Mouse (Mus musculus): ENCODE results near the gene A430078G23Rik. TPM values are rescaled to one million over a fixed set of nuclear protein-coding genes. Genes with fewer than 3 reads are reported as not detected.

A430078G23Rik gene
- total RNA-seq, 1 experiment = 0.18 TPM

- DNase-seq (ENCODE audit: low read depth, low spot score) = no peak
- no peak overlapping the region for H3K4me3 ChIP-seq (ENCODE audit: insufficient read depth in 1 of 2, low read depth in 1 of 2, low read length in 2 of 2, poor library complexity in 1 of 2, severe bottlenecking in 1 of 2)
- peaks cover 29 to 40% of the 10 kb centered on the region in 2 experiments for H3K4me1 ChIP-seq (ENCODE audit: control insufficient read depth in 2 of 2, insufficient read depth in 2 of 2, low read length in 2 of 2, poor library complexity in 1 of 2)
- in situ Hi-C loops (cut with MboI; ENCODE audit: low sequenced_read_pairs in 2 of 2, unreplicated experiment in 2 of 2) = no loop called here
- TF ChIP-seq CHD2 (IDR thresholded peaks at IDR 0.05; ENCODE audit: low read depth, low read length) = no peak
- no peak for TF ChIP-seq HCFC1 (IDR thresholded peaks at IDR 0.05; ENCODE audit: borderline replicate concordance, insufficient read depth, low read length)
- TF ChIP-seq MAFK (IDR thresholded peaks at IDR 0.05; ENCODE audit: insufficient read depth, low read depth, low read length) = peak; percentile 62
- no peak for TF ChIP-seq ZNF384 (IDR thresholded peaks at IDR 0.05; ENCODE audit: low read depth, low read length)
- TF ChIP-seq ZC3H11A (IDR thresholded peaks at IDR 0.05; ENCODE audit: borderline replicate concordance, low read depth, low read length) = no peak
- no peaks in the 10 kb centered on the region for H3K9me3 ChIP-seq (ENCODE audit: control insufficient read depth, insufficient read depth, low read depth, low read length)
- H3K36me3 ChIP-seq (ENCODE audit: control insufficient read depth, insufficient read depth, low read length, poor library complexity, severe bottlenecking) = no peaks in the 10 kb centered on the region; the same call in 1 of the 2 replicates
- H3K27ac ChIP-seq (ENCODE audit: insufficient read depth, low read depth, low read length, poor library complexity, severe bottlenecking) = no peak overlapping the region
- H3K9ac ChIP-seq (ENCODE audit: insufficient read depth, low read depth, low read length, poor library complexity, severe bottlenecking) = no peak overlapping the region
These were observed 59.6 kb downstream of the A430078G23Rik start for GRCm38 (mm10) chr8:3412816-3413215.

GRCm38 (mm10) chr8:3414639-3415190 lies 61.5 kb downstream of the A430078G23Rik start:
- no peaks in the 10 kb centered on the region; the same call in 1 of the 2 replicates for H3K36me3 ChIP-seq (ENCODE audit: control insufficient read depth, insufficient read depth, low read length, poor library complexity, severe bottlenecking)
- DNase-seq (ENCODE audit: low read depth, low spot score) = no peak
- H3K9me3 ChIP-seq (ENCODE audit: control insufficient read depth, insufficient read depth, low read depth, low read length) = no peaks in the 10 kb centered on the region
- no peak overlapping the region for H3K27ac ChIP-seq (ENCODE audit: insufficient read depth, low read depth, low read length, poor library complexity, severe bottlenecking)
- H3K4me3 ChIP-seq (ENCODE audit: insufficient read depth in 1 of 2, low read depth in 1 of 2, low read length in 2 of 2, poor library complexity in 1 of 2, severe bottlenecking in 1 of 2) = no peak overlapping the region
- in situ Hi-C loops (cut with MboI; ENCODE audit: low sequenced_read_pairs in 2 of 2, unreplicated experiment in 2 of 2) = no loop called here
- TF ChIP-seq HCFC1 (IDR thresholded peaks at IDR 0.05; ENCODE audit: borderline replicate concordance, insufficient read depth, low read length) (no peak), CHD2 (IDR thresholded peaks at IDR 0.05; ENCODE audit: low read depth, low read length) (no peak), MAFK (IDR thresholded peaks at IDR 0.05; ENCODE audit: insufficient read depth, low read depth, low read length) (0 out of 2 replicates have a peak, but pooled peaks have one; percentile 17), ZNF384 (IDR thresholded peaks at IDR 0.05; ENCODE audit: low read depth, low read length) (no peak), ZC3H11A (IDR thresholded peaks at IDR 0.05; ENCODE audit: borderline replicate concordance, low read depth, low read length) (no peak)
- peaks cover 28 to 42% of the 10 kb centered on the region in 2 experiments for H3K4me1 ChIP-seq (ENCODE audit: control insufficient read depth in 2 of 2, insufficient read depth in 2 of 2, low read length in 2 of 2, poor library complexity in 1 of 2)
- no peak overlapping the region for H3K9ac ChIP-seq (ENCODE audit: insufficient read depth, low read depth, low read length, poor library complexity, severe bottlenecking)

DNA sequence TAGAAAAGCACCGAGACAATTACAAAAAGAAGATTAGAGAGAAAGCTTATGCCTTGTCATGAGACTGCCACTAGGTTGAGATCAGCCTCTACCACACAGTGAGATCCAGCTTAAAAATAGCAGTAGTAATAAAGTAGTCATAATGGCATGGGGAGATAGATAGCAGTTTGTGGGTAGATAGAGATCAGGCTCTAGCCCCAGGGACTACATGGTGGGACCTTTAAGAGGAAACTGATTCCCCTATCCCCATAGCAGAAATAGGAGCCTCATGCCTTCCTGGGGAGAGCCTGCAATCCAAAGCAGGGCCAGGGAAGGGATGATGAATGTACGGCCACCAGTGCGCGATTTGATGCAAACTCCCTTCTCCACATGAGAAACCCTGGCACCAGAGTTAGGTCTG lies 62.0 kb downstream of the A430078G23Rik start:
- TF ChIP-seq MAFK (IDR thresholded peaks at IDR 0.05; ENCODE audit: insufficient read depth, low read depth, low read length) = no peak
- no peak for TF ChIP-seq CHD2 (IDR thresholded peaks at IDR 0.05; ENCODE audit: low read depth, low read length)

DNA sequence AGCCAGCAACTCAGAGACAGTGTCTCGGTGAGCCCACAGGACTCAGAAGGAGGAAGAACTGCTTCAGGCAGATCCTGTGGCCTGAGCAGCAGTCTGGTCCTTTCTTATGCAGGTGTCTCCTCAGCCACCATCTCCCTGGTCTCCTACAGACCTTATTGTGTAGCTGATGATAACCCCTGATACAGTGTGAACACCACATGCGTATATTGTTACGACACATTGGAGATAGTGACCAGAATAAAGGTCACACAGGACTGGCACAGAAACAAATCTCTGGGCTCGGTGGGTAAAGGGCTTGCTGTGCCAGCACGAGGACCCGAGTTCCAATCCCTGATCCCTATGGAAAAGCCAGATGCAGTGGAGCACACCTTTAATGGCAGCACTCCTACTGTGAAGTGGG lies 62.4 kb downstream of the A430078G23Rik start:
- no peak for DNase-seq (ENCODE audit: low read depth, low spot score)
- Histone ChIP-seq H3K4me3 (ENCODE audit: insufficient read depth in 1 of 2, low read depth in 1 of 2, low read length in 2 of 2, poor library complexity in 1 of 2, severe bottlenecking in 1 of 2) (no peak overlapping the region), H3K9me3 (ENCODE audit: control insufficient read depth, insufficient read depth, low read depth, low read length) (no peaks in the 10 kb centered on the region), H3K9ac (ENCODE audit: insufficient read depth, low read depth, low read length, poor library complexity, severe bottlenecking) (no peak overlapping the region), H3K4me1 (ENCODE audit: control insufficient read depth in 2 of 2, insufficient read depth in 2 of 2, low read length in 2 of 2, poor library complexity in 1 of 2) (peaks cover 28 to 46% of the 10 kb centered on the region in 2 experiments), H3K36me3 (ENCODE audit: control insufficient read depth, insufficient read depth, low read length, poor library complexity, severe bottlenecking) (peaks cover 4% of the 10 kb centered on the region; the same call in 1 of the 2 replicates), H3K27ac (ENCODE audit: insufficient read depth, low read depth, low read length, poor library complexity, severe bottlenecking) (no peak overlapping the region)
- in situ Hi-C loops (cut with MboI; ENCODE audit: low sequenced_read_pairs in 2 of 2, unreplicated experiment in 2 of 2) = no loop called here
- TF ChIP-seq HCFC1 (IDR thresholded peaks at IDR 0.05; ENCODE audit: borderline replicate concordance, insufficient read depth, low read length) (no peak), MAFK (IDR thresholded peaks at IDR 0.05; ENCODE audit: insufficient read depth, low read depth, low read length) (no peak), CHD2 (IDR thresholded peaks at IDR 0.05; ENCODE audit: low read depth, low read length) (no peak), ZNF384 (IDR thresholded peaks at IDR 0.05; ENCODE audit: low read depth, low read length) (no peak), ZC3H11A (IDR thresholded peaks at IDR 0.05; ENCODE audit: borderline replicate concordance, low read depth, low read length) (no peak)

More for the DNA sequence above, 62.0 kb downstream of the A430078G23Rik start:
- peaks cover 28 to 47% of the 10 kb centered on the region in 2 experiments for H3K4me1 ChIP-seq (ENCODE audit: control insufficient read depth in 2 of 2, insufficient read depth in 2 of 2, low read length in 2 of 2, poor library complexity in 1 of 2)
- no peak for DNase-seq (ENCODE audit: low read depth, low spot score)
- H3K9me3 ChIP-seq (ENCODE audit: control insufficient read depth, insufficient read depth, low read depth, low read length) = no peaks in the 10 kb centered on the region
- H3K9ac ChIP-seq (ENCODE audit: insufficient read depth, low read depth, low read length, poor library complexity, severe bottlenecking) = no peak overlapping the region
- H3K4me3 ChIP-seq (ENCODE audit: insufficient read depth in 1 of 2, low read depth in 1 of 2, low read length in 2 of 2, poor library complexity in 1 of 2, severe bottlenecking in 1 of 2) = no peak overlapping the region
- in situ Hi-C loops (cut with MboI; ENCODE audit: low sequenced_read_pairs in 2 of 2, unreplicated experiment in 2 of 2) = no loop called here
- no peak overlapping the region for H3K27ac ChIP-seq (ENCODE audit: insufficient read depth, low read depth, low read length, poor library complexity, severe bottlenecking)
- peaks cover 3% of the 10 kb centered on the region; the same call in 1 of the 2 replicates for H3K36me3 ChIP-seq (ENCODE audit: control insufficient read depth, insufficient read depth, low read length, poor library complexity, severe bottlenecking)

Data from ES-E14 (cell line).